Mouse (Mus musculus) fibroblast of lung, adult 2 months (primary cell): ENCODE data around the gene 0610010K14Rik.

ENCODE experiments used
- DNase-seq: peaks from one replicate; pipeline ENCODE4 v3.0.0-alpha.2; 2011; ENCODE audit warnings: low read depth

0610010K14Rik gene

GRCm38 (mm10) chr11:70235254-70235900 is 2.3 kb downstream of the 0610010K14Rik start:
- no peak for DNase-seq

GRCm38 (mm10) chr11:70234497-70234896 is 3.2 kb downstream of the 0610010K14Rik start:
- DNase-seq, result no peak

GRCm38 (mm10) chr11:70234037-70234436 is 3.7 kb downstream of the 0610010K14Rik start:
- no peak for DNase-seq

- DNase-seq, result no peak
These were observed 4.7 kb downstream of the 0610010K14Rik start for GRCm38 (mm10) chr11:70233016-70233415.

GRCm38 (mm10) chr11:70232546-70232945 is 5.2 kb downstream of the 0610010K14Rik start:
- no peak for DNase-seq

- DNase-seq, result no peak
These were observed 7.4 kb downstream of the 0610010K14Rik start for GRCm38 (mm10) chr11:70230239-70230727.

- DNase-seq, result no peak
These were observed 8.3 kb downstream of the 0610010K14Rik start, which contains the start of gene Bcl6b for GRCm38 (mm10) chr11:70229260-70230010. Bcl6b (minus strand) TSS chr11:70229798.

- no peak for DNase-seq
These were observed 8.9 kb downstream of the 0610010K14Rik start for GRCm38 (mm10) chr11:70228828-70229227.

GRCm38 (mm10) chr11:70227661-70228245 is 10.0 kb downstream of the 0610010K14Rik start:
- no peak for DNase-seq

GRCm38 (mm10) chr11:70227126-70227525 is 10.6 kb downstream of the 0610010K14Rik start:
- no peak for DNase-seq

GRCm38 (mm10) chr11:70226602-70226890 is 11.2 kb downstream of the 0610010K14Rik start:
- DNase-seq, result no peak

- DNase-seq, result no peak
These were observed 11.7 kb downstream of the 0610010K14Rik start for GRCm38 (mm10) chr11:70225798-70226601.

GRCm38 (mm10) chr11:70223724-70224123 is 14.0 kb downstream of the 0610010K14Rik start:
- no peak for DNase-seq

- no peak for DNase-seq
These were observed 15.9 kb downstream of the 0610010K14Rik start for GRCm38 (mm10) chr11:70221603-70222500.

- DNase-seq, result no peak
These were observed 16.7 kb downstream of the 0610010K14Rik start, which contains the start of gene Slc16a13 for GRCm38 (mm10) chr11:70220731-70221602. Slc16a13 (minus strand) TSS chr11:70221064.

- DNase-seq, result no peak
These were observed 17.4 kb downstream of the 0610010K14Rik start for GRCm38 (mm10) chr11:70220323-70220722.

GRCm38 (mm10) chr11:70219873-70220272 is 17.8 kb downstream of the 0610010K14Rik start:
- DNase-seq, result no peak

GRCm38 (mm10) chr11:70218741-70219470 is 18.8 kb downstream of the 0610010K14Rik start:
- no peak for DNase-seq

GRCm38 (mm10) chr11:70218039-70218438 is 19.7 kb downstream of the 0610010K14Rik start:
- no peak for DNase-seq
